Mouse (Mus musculus): ENCODE data around the gene Ptpre.

GRCm38 (mm10) chr7:135535908-135536307 is 1.4 kb upstream of the Ptpre start:
- TF ChIP-seq CTCF (IDR thresholded peaks at IDR 0.05; ENCODE audit: insufficient read depth, low read depth, low read length), result no peak
- TF ChIP-seq POLR2A (IDR thresholded peaks at IDR 0.05; ENCODE audit: insufficient read depth, low read depth, low read length), result no peak

Measured in olfactory bulb, adult 2 months (tissue).